Mouse (Mus musculus) telencephalon, adult 2 months (tissue): ENCODE data around the gene Atp8b2.

ENCODE experiments used
- DNase-seq: peaks from one replicate; pipeline ENCODE4 v3.0.0-alpha.2; 2011; ENCODE audit warnings: low read depth, low spot score

Gene Atp8b2

GRCm38 (mm10) chr3:89963221-89963763 is at the start of gene Atp8b2:
Atp8b2 (minus strand) TSS chr3:89963508.
- DNase-seq, result no peak

- DNase-seq, result no peak
Measured at GRCm38 (mm10) chr3:90010291-90010690, 47.0 kb upstream of the Atp8b2 start.

- DNase-seq, result no peak
Measured at GRCm38 (mm10) chr3:90004091-90004796, 40.9 kb upstream of the Atp8b2 start.

- DNase-seq, result no peak
Measured at GRCm38 (mm10) chr3:89999830-90000229, 36.5 kb upstream of the Atp8b2 start.

- DNase-seq, result no peak
Measured at GRCm38 (mm10) chr3:89999090-89999489, 35.8 kb upstream of the Atp8b2 start.

GRCm38 (mm10) chr3:89998612-89999054 is 35.3 kb upstream of the Atp8b2 start, which contains the start of gene Hax1:
Hax1 (minus strand) TSS chr3:89998780.
- DNase-seq, result peak; percentile 96

GRCm38 (mm10) chr3:89997791-89998495 is 34.6 kb upstream of the Atp8b2 start:
- DNase-seq, result no peak

GRCm38 (mm10) chr3:89994807-89995515 is 31.7 kb upstream of the Atp8b2 start:
- no peak for DNase-seq

GRCm38 (mm10) chr3:89987822-89988221 is 24.5 kb upstream of the Atp8b2 start:
- DNase-seq, result no peak

GRCm38 (mm10) chr3:89987211-89987610 is 23.9 kb upstream of the Atp8b2 start:
- DNase-seq, result no peak

GRCm38 (mm10) chr3:89982426-89982825 is 19.1 kb upstream of the Atp8b2 start:
- DNase-seq, result no peak

GRCm38 (mm10) chr3:89976859-89977258 is 13.6 kb upstream of the Atp8b2 start:
- no peak for DNase-seq

GRCm38 (mm10) chr3:89968509-89968908 is 5.2 kb upstream of the Atp8b2 start:
- no peak for DNase-seq

GRCm38 (mm10) chr3:89966946-89967345 is 3.6 kb upstream of the Atp8b2 start:
- DNase-seq, result no peak

- DNase-seq, result no peak
Measured at GRCm38 (mm10) chr3:89965972-89966371, 2.7 kb upstream of the Atp8b2 start.

- no peak for DNase-seq
Measured at GRCm38 (mm10) chr3:89965557-89965956, 2.2 kb upstream of the Atp8b2 start.

GRCm38 (mm10) chr3:89963926-89964739 is 825 bp upstream of the Atp8b2 start:
- no peak for DNase-seq

- DNase-seq, result no peak
Measured at GRCm38 (mm10) chr3:89962751-89963220, 522 bp downstream of the Atp8b2 start.

- DNase-seq, result no peak
Measured at GRCm38 (mm10) chr3:89962059-89962750, 1.1 kb downstream of the Atp8b2 start.

GRCm38 (mm10) chr3:89961436-89961835 is 1.9 kb downstream of the Atp8b2 start:
- DNase-seq, result no peak
